Mouse (Mus musculus) cerebellum, adult 9-10 months (tissue): ENCODE results near the gene Pbx3.

Experiments used
- DNase-seq: peaks from one replicate; pipeline ENCODE4 v3.0.0; 2022

Pbx3 gene

DNA sequence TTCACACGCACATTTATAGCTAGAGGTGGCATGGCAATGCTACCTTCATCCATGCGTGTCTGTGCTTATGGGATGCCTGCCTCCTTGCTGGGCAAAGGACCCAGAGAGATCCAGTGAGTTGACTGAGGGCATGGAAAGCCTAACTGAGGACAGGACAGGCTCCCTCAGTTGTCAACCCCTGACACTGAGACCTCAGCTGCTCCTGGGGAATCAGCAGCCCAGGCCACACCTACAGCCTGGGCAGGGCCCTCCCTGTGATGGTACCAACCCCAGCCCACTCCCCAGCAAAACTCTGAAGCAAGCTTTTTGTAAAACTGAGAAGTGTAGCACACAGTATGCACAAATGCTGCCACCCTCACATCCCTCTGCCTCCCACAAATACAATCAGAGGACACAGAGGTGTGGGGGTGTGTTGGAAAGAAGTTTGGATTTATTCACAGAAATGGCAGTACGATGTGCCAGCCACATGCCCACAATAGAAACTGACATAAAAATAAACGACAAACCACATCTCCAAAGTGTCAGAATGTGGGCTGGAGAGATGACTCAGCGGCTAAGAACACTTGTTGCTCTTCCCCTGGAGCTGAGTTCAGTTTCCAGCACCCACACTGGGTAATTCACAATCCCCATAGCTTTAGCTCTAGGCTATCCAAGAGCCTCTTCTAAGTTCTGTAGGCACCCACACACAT lies 233.3 kb downstream of the Pbx3 start:
- DNase-seq = no peak

DNA sequence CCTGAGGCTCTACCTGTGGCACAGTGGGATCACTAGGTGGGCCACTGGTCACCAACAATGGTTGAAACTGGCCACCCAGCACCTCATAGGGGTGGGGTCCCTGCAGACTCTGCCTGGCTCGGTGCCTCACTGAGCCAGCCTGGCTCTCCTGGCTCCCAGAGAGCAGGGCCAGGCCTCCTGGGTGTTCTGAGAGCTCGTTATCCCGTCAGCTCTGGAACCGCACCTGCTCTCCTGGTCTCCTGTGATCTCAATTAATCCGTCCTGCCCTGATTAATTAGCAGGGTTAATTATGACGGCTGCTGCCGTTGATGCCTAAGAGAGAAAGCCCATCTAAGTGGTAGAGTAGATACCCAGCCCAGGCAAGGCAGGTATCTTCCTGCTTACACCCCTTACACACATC lies 237.6 kb downstream of the Pbx3 start:
- no peak for DNase-seq

DNA sequence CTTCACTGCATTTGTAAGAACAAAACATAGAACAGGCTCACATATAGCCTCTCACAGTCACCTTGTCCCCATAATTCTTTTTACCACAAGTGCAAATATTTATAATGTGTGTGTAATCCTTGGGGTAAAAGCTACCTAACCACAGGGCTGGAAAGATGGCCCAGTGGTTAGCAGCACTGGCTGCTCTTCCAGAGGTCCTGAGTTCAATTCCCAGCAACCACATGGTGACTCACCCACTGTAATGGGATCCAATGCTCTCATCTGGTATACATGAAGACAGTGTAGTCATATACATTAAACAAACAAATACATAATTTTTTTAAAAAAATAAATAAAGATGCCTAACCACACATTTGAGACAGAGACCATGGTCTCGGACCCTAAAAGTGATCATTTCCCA lies 240.2 kb downstream of the Pbx3 start:
- no peak for DNase-seq

DNA sequence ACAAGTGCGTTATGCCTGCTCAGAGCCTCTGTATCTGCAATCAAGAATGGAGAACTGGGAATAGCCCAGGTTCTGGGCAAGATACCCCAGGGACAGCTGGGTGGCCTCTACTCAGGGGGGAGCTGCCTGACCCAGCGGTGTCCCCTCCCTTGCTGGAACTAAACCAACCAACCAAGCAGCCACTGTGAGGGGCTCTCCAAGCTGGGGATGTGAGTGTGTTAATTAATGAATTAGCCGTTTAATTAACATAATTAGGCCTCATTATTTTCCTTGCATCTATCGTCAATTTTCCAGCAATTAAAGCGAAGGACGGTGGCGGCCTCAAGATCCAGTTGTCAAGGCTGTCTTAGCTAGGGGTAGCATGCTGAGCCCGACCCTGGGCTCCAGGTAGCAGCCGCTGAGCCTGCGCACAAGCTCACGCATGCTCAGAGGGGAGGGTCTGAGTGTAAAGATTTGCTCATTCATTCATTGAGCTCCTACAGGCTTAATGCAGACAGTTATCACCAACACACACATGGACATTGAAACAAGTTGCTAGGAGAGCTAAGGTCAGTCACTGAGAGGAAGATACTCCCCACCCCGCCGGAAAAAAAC lies 243.2 kb downstream of the Pbx3 start:
- peak; percentile 5 for DNase-seq

DNA sequence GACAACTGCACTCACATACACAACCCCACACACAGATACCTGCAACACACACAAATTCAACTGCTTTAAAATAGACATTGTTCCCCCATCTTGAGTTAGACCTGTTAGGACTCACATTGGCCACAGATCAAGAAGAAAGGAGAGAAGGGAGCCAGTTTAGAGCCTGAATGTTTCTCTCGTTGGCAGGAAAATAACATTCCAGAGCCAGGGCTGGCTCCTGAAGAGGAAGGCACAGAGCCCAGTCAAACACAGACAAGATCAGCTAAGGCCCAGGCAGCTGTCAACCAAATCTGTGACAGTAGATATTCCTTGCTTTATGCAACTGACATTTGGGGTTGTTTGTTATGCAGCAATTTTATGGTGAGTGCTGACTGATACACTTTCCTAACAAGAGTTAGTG lies 245.1 kb downstream of the Pbx3 start:
- no peak for DNase-seq

DNA sequence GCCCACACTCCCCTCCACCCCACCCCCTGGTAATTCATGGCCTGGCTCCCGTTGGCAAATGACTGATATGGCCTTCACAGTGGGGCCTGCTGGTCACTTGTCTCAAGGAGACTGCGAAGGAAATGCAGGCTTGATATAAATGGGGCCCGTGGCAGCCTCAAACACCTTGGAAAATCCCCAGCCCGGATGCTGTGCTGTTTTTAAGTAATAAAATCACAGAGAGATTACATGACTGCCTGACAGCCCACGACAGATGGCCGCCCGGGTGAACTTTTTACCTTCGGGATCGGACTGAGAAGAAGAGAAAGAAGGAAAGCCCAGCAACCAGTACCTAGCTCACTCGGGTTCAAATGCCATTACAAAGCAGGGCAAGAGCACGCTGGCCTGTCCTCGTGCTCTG lies 249.0 kb downstream of the Pbx3 start:
- DNase-seq = no peak
